Mouse (Mus musculus) cortical plate, adult 2 months (tissue): ENCODE data around the gene Vmn2r21.
"Not testable (repeated sequence)": the region's sequence is repeated elsewhere in the genome, so short reads cannot be mapped to it uniquely, and the experiment has no call there.

ENCODE experiments used
- CTCF ChIP-seq: fragments of 200-500 bp; IDR thresholded peaks from 2 replicates; pipeline ENCODE4 v1.5.1; 2011; ENCODE audit warnings: mild to moderate bottlenecking, control low read depth, low read length; ENCODE audit not compliant: insufficient read depth; ENCODE audit errors: extremely low read depth
- POLR2A ChIP-seq: fragments of 200-500 bp; IDR thresholded peaks from 2 replicates; pipeline ENCODE4 v1.6.1; 2011; ENCODE audit warnings: mild to moderate bottlenecking, low read length, control low read depth; ENCODE audit not compliant: insufficient read depth; ENCODE audit errors: extremely low read depth

GRCm38 (mm10) chr6:123468651-123469050, 64.6 kb downstream of the Vmn2r21 start:
- not testable (repeated sequence) for TF ChIP-seq POLR2A, CTCF
